Mouse (Mus musculus) heart, postnatal 0 days (tissue): ENCODE results near the gene Jmjd1c.

Source experiments
- CTCF ChIP-seq: IDR thresholded peaks from 2 replicates; pipeline ENCODE4 v1.5.1; 2016; ENCODE audit warnings: antibody characterized with exemption, control low read depth, low read depth
- EP300 ChIP-seq: IDR thresholded peaks from 2 replicates; pipeline ENCODE4 v1.6.1; 2016; ENCODE audit warnings: antibody characterized with exemption, low read depth

DNA sequence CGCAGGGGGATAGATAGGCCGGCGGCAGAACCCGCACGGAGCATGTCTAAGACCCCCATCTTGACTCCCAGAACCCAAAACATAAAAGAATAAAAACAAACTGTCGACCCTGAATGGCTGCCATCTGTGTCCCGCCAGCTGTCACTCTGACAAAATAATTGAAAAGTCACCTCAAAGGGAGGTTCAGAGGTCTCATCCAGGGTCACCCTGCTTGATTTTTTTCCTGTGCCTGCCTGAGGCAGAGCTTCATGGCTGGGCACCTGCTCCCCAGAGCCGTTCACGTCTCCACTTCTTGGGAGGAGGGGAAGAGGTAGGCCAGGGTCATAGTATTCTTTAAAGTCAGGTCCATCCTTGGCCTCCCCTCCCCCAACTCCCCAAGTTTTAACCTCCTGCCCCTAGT lies 8.6 kb downstream of the Jmjd1c start:
- TF ChIP-seq CTCF = no peak
- no peak for TF ChIP-seq EP300
